Mouse (Mus musculus) heart, embryonic 14.5 days (tissue): ENCODE measurements at regions not wholly inside any gene's neighbourhood (a gene's known extent, or its start where the extent isn't known, plus 50 kb on each side); places are given as distances from the start of the nearest gene placed in this dataset.

Experiments used
- ATAC-seq: fragments of 200-750 bp; cut with Nextera tagmentation; 2 replicates; pipeline ENCODE4 v1.8.0; 2017; ENCODE audit warnings: low read depth, moderate TSS enrichment; ENCODE audit not compliant: insufficient number of reproducible peaks, insufficient read depth, low FRiP score
- H3K27ac ChIP-seq, 2 experiments: fragments of 200-500 bp in 1 of 2; fragments of 300-500 bp in 1 of 2; sonication (generic) in 1 of 2; replicated peaks in 1 of 2; 2 replicates each; pipeline ENCODE4 v1.5.1; 2012 to 2014; ENCODE audit warnings: low read depth in 2 of 2, low read length in 2 of 2, control low read depth in 1 of 2, mild to moderate bottlenecking in 1 of 2, mixed read lengths in 1 of 2; ENCODE audit not compliant: control insufficient read depth in 1 of 2, insufficient read depth in 1 of 2
- H3K27me3 ChIP-seq: fragments of 300-500 bp; sonication (generic); 2 replicates; pipeline ENCODE4 v1.6.1; 2014; ENCODE audit warnings: mild to moderate bottlenecking, low read length, control low read depth; ENCODE audit not compliant: control insufficient read depth, insufficient read depth
- H3K36me3 ChIP-seq: fragments of 300-500 bp; sonication (generic); 2 replicates; pipeline ENCODE4 v1.6.1; 2014; ENCODE audit warnings: mild to moderate bottlenecking, control low read depth, low read length, mixed read lengths; ENCODE audit not compliant: control insufficient read depth, insufficient read depth
- H3K4me1 ChIP-seq, 2 experiments: fragments of 200-500 bp in 1 of 2; fragments of 300-500 bp in 1 of 2; sonication (generic) in 1 of 2; 2 replicates each; pipeline ENCODE4 v1.6.1; 2012 to 2014; ENCODE audit warnings: low read length in 2 of 2, control low read depth in 1 of 2, mixed read lengths in 1 of 2; ENCODE audit not compliant: control insufficient read depth in 2 of 2, insufficient read depth in 2 of 2
- H3K4me2 ChIP-seq: fragments of 300-500 bp; sonication (generic); 2 replicates; pipeline ENCODE4 v1.6.1; 2014; ENCODE audit warnings: mild to moderate bottlenecking, low read length
- H3K4me3 ChIP-seq, 2 experiments: fragments of 200-500 bp in 1 of 2; fragments of 300-500 bp in 1 of 2; sonication (generic) in 1 of 2; 2 replicates each; pipeline ENCODE4 v1.5.1; 2012 to 2014; ENCODE audit warnings: low read length in 2 of 2, mild to moderate bottlenecking in 2 of 2, control low read depth in 1 of 2, low read depth in 1 of 2, moderate library complexity in 1 of 2; ENCODE audit not compliant: control insufficient read depth in 1 of 2, insufficient read depth in 1 of 2
- H3K9ac ChIP-seq: fragments of 300-500 bp; sonication (generic); 2 replicates; pipeline ENCODE4 v1.6.1; 2014; ENCODE audit warnings: mild to moderate bottlenecking, low read length
- H3K9me3 ChIP-seq: fragments of 300-500 bp; sonication (generic); 2 replicates; pipeline ENCODE4 v1.6.1; 2016; ENCODE audit warnings: low read length, control low read depth; ENCODE audit not compliant: control insufficient read depth
- WGBS: fragments of 180-500 bp; shearing (Covaris S2); extraction: QIAGEN DNeasy Blood & Tissue Kit; methylation state at CpG from one replicate; pipeline ENCODE4 v1.1.7; 2014; 5-methylcytosine and 5-hydroxymethylcytosine counted together

DNA sequence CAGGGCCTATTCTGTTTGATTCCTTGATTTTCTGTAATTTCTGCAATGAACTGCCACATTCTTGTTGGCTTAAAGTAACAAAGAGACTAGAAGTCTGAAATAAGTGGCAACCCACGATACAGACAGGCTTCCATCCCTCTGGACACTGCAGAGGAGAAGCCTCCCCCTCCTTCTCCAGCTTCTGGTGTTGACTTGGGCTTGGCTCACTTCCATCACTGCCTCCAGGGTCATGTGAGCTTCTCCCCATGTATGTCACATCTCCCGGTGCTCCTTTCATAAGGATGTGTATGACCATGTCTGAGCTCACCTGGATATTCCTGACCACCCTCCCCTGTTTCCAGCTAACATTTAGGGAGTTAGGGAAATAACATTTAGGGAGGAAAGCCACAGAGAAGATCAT, 75.6 kb downstream of the Cops8 start:
- H3K4me1 ChIP-seq, result peaks cover 26 to 34% of the 10 kb centered on the region in 2 experiments
- ATAC-seq, result no peak
- H3K27ac ChIP-seq, result peak overlapping the region in 1 of 2 experiments; percentile 35; a peak in 2 of 4 replicates

DNA sequence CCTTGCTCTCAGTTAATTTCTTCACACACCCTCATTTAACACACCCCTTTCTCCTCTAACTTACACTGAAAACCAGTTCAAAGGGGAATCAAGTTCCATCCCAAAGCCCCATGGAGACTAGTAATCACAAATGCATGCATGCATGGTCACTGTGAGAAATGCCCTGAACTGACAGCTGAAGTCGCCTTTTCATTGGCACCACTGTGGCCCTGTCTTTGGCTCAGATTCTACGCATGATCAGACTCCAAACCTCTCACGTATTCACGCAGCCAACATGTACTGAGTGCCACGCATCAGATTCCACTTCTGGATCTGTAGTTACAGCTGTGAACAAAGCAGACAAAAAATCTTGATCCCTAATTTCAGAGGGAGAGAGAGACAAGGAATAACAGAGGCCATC, 85.3 kb downstream of the Cops8 start:
- Histone ChIP-seq H3K4me2 (no peak overlapping the region), H3K4me3 (no peak overlapping the region), H3K27ac (no peak overlapping the region), H3K9ac (no peak overlapping the region), H3K4me1 (peaks cover 6 to 8% of the 10 kb centered on the region in 2 experiments; a peak in 1 of 4 replicates), H3K36me3 (no peaks in the 10 kb centered on the region), H3K27me3 (no peaks in the 10 kb centered on the region), H3K9me3 (no peaks in the 10 kb centered on the region)
- WGBS, result 89% methylated on average over 5 of the region's 5 CpGs
- no peak for ATAC-seq

More for the DNA sequence above, 75.6 kb downstream of the Cops8 start:
- Histone ChIP-seq H3K4me3 (no peak overlapping the region), H3K36me3 (no peaks in the 10 kb centered on the region), H3K4me2 (no peak overlapping the region), H3K27me3 (no peaks in the 10 kb centered on the region), H3K9me3 (no peaks in the 10 kb centered on the region), H3K9ac (no peak overlapping the region; the same call in 1 of the 2 replicates)
- 11% methylated on average over 2 of the region's 2 CpGs for WGBS

GRCm38 (mm10) chr1:90690591-90691116, 87.9 kb downstream of the Cops8 start:
- 31% methylated on average over 4 of the region's 4 CpGs for WGBS
- Histone ChIP-seq H3K27ac (peak overlapping the region in 1 of 2 experiments; percentile 29; a peak in 2 of 4 replicates), H3K9me3 (no peaks in the 10 kb centered on the region), H3K36me3 (no peaks in the 10 kb centered on the region), H3K27me3 (no peaks in the 10 kb centered on the region), H3K4me3 (no peak overlapping the region), H3K4me2 (no peak overlapping the region), H3K9ac (no peak overlapping the region), H3K4me1 (peaks cover 6 to 11% of the 10 kb centered on the region in 2 experiments; a peak in 2 of 4 replicates)
- ATAC-seq, result peak; percentile 31; the same call in 1 of the 2 replicates

- Histone ChIP-seq H3K4me3 (no peak overlapping the region), H3K36me3 (no peaks in the 10 kb centered on the region), H3K9ac (no peak overlapping the region), H3K4me1 (peaks cover 6 to 11% of the 10 kb centered on the region in 2 experiments; a peak in 2 of 4 replicates), H3K4me2 (no peak overlapping the region), H3K9me3 (no peaks in the 10 kb centered on the region), H3K27ac (peak overlapping the region; percentile 29 to 41; a peak in 2 of 4 replicates), H3K27me3 (no peaks in the 10 kb centered on the region)
- WGBS, result 50% methylated on average over 6 of the region's 6 CpGs
- no peak for ATAC-seq
These were observed 88.4 kb downstream of the Cops8 start for GRCm38 (mm10) chr1:90691157-90691594.

- Histone ChIP-seq H3K27ac (no peak overlapping the region), H3K9me3 (no peaks in the 10 kb centered on the region), H3K4me3 (no peak overlapping the region), H3K4me2 (no peak overlapping the region), H3K36me3 (no peaks in the 10 kb centered on the region), H3K27me3 (no peaks in the 10 kb centered on the region), H3K9ac (no peak overlapping the region), H3K4me1 (peaks cover 6 to 11% of the 10 kb centered on the region in 2 experiments; a peak in 2 of 4 replicates)
- no peak for ATAC-seq
- WGBS, result 32% methylated on average over 1 of the region's 1 CpGs
These were observed 90.1 kb downstream of the Cops8 start for GRCm38 (mm10) chr1:90692851-90693250.

DNA sequence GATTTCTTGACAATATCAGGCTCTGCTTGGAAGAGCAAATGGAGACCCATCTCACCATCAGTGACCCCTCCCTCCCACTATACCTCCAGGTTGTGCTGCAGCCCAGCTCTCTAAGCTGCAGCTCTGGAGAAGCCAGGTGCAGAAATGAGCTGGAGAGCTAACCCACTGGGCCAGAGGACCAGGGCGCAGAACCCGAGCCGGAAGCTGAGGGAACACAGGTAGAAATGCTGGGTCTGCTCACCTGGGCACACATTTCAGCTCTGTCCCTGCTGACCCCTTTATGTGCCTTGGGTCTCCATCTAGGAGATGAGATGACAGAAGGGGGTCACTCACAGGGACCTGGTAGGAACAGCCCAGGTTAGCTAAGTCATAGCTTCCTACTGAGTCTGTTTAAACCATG, 92.0 kb downstream of the Cops8 start:
- Histone ChIP-seq H3K9me3 (no peaks in the 10 kb centered on the region), H3K27me3 (no peaks in the 10 kb centered on the region), H3K36me3 (no peaks in the 10 kb centered on the region), H3K9ac (no peak overlapping the region), H3K4me1 (peaks cover 6 to 11% of the 10 kb centered on the region in 2 experiments; a peak in 2 of 4 replicates), H3K4me3 (no peak overlapping the region), H3K27ac (no peak overlapping the region), H3K4me2 (no peak overlapping the region)
- 96% methylated on average over 3 of the region's 3 CpGs for WGBS
- ATAC-seq, result no peak

DNA sequence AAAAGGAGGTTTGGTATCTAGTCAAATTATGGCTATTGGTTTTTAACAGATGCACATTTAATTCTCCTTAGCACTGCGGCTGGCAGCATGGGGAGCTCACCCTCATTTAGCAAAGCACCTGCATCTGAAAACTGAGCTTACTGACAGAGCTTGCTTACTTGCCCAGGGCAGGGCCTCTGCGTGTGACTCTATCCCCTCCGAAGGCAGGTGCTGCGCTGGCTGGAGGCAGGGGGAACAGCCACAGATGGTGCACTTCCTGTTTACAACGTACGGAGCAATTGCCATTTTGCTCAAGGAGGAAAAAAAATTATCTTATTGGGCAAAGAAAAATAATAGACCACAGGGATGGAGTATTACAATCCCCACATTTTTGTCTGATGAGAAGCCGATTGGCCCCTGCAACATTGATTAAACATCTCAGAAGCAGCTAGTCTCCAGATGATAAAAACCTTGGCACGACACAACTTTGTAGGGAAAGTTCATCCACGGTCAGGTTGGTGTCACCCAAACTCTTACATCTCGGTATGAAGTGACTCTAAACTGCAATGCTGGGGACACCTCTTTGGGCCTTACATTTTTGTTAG, 92.5 kb downstream of the Cops8 start:
- 64% methylated on average over 10 of the region's 10 CpGs for WGBS
- H3K36me3 ChIP-seq, result no peaks in the 10 kb centered on the region
- no peaks in the 10 kb centered on the region for H3K27me3 ChIP-seq
- ATAC-seq, result no peak
- no peak overlapping the region for H3K4me2 ChIP-seq
- H3K9ac ChIP-seq, result no peak overlapping the region
- peaks cover 6 to 11% of the 10 kb centered on the region in 2 experiments; a peak in 2 of 4 replicates for H3K4me1 ChIP-seq
- H3K27ac ChIP-seq, result no peak overlapping the region
- H3K9me3 ChIP-seq, result no peaks in the 10 kb centered on the region
- H3K4me3 ChIP-seq, result no peak overlapping the region
